Mouse (Mus musculus): Measurements from ENCODE around the gene Timm10b. TPM values are rescaled to one million over a fixed set of nuclear protein-coding genes. Genes with fewer than 3 reads are reported as not detected.

Timm10b gene
- 178 and 270 TPM in 2 replicates for polyA plus RNA-seq (2012)

DNA sequence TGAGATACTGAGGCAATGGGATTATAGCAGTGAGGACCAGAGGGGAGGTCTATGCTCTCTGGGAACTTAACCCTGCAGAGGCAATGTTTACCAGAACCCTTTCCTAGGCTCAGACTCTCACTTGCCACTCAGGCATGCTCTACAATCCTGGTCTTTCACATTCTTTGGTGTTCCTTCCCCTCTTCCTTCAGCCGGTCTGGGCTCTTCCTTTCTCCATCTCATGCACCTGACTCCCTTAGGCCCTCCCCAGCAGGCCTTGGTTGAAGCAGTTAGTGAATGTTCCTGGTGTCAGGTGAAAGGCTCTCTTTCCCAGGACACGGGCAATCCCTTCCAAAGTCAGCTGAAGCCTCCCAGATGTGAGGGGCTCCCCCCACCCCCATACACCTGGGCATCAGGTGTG is at the start of gene Timm10b:
Timm10b (plus strand) TSS at position 301 of the 400 bp plus-strand sequence.

DNA sequence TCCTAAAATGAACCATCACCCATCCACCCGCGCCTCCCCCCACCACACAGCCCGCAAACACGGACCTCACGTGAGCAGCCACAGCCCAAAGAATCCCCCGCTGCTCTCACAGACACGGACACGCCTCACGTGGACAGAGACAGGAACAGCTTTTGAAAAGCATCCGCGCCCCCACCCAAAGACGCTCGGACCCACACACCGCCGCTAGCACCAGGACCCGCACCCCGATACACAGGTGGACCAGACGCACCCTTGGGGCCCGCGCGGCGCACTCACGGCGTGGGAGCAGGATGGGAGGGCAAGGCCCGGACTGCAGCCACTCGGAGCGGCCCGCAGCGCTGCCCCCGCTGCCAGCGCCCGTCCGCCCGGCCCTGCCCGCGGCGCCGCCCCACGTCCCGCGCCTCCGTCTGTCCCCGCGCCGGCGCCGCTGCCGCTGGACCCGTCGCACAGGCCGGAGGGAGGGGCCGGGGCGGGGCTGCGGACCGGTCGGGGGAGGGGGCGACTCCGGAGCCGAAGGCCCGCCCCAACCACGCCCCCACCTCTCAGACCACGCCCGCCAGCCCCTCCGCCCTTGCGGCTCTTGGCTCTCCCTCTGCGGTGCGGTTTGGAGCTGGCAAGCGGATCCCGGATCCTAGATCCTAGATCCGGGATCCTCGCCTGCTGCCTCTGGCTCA is 6.6 kb upstream of the Timm10b start, which contains the start of gene Trim3:
Trim3 (minus strand) TSS at position 445 of the 674 bp plus-strand sequence.

DNA sequence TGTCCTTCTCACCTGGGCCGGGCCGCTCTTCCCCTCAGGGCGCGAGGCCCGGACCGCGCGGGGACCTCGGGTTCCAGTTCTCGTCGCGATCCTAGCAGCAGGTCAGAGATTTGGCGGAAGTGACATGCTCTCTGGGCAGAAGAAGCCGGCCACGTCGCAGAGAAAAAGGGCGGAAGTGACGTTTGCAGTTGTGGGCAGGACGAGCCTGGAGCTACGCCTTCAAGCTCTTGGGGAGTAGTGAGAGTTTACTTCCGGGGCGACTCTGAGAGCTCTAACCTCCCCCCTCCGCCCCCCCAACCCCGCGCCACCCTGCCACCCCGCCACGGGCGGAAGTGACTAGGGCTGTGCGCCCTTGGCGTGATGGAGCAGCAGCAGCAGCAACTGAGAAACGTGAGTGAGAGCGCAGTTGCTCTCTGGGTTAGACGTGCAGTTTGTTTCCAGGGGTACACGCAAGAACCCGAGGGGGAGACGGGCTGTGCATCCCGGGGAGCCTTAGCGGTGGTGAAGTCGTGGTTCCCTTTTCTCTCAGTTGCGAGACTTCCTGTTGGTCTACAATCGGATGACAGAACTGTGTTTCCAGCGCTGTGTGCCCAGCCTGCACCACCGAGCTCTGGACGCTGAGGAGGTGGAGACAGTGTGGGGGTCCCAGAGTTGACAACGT is 507 bp downstream of the Timm10b start, which contains the start of the genes Arfip2 and Gm45799:
Arfip2 (minus strand) TSS at position 184 of the 661 bp plus-strand sequence.
Gm45799 (plus strand) TSS at position 320 of the 661 bp plus-strand sequence.

DNA sequence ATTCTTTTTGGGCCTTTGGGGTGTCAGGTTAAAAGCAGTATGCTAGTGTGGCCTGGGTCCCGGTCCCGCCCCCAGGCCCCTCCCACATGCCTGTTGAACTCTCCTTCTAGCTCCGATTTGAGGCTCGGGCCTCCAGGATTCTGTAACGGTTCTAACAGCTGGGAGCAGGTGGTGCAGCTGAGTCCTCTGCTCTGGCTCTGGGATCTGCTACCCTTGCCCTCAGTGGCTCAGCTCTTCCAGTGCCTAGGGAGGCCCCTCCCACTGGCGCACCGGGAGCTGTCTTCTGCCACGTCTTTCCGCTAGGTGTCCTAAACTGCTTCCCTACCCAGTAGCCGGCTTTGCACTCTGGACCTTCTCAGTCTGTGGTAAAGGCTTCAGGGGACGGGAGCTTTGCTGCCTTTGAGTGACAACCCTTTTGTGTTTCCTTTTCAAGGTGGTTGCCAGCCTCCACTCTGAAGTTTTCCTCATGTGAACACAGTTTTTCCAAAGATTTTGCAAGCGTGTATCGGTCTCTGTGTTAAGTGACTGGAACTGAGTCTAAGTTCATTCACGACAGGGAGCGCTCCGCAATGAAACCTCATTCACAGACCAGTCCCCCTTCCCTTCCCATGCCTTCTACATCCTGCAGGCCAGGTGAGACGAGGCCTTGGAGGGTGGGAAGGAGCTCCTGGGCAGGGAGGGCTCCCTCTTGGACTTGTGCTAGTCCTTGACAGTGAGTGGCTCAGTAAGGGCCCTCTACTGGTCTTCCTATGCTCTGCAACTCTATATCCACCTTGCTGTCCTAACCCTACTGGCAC is 11.0 kb downstream of the Timm10b start, which contains the start of gene Dnhd1:
Dnhd1 (plus strand) TSS at position 189 of the 797 bp plus-strand sequence.

Other genes with a start within 250 kb of the Timm10b start
- gene Fam160a2, start 240.0 kb upstream of the Timm10b start, polyA plus RNA-seq (2012), result 41.2 and 52.9 TPM in 2 replicates
- 0.06 TPM in 1 of 2 replicates, not detected in the other for gene Cnga4, start 235.5 kb upstream of the Timm10b start, polyA plus RNA-seq (2012)
- not detected in 2 replicates for gene Cckbr, start 214.3 kb upstream of the Timm10b start, polyA plus RNA-seq (2012)
- gene Cavin3, start 157.8 kb upstream of the Timm10b start, polyA plus RNA-seq (2012), result 2.5 and 4.2 TPM in 2 replicates
- 18.2 and 20.3 TPM in 2 replicates for gene Smpd1, start 85.7 kb upstream of the Timm10b start, polyA plus RNA-seq (2012)
- 0.54 and 1.1 TPM in 2 replicates for gene Apbb1, start 58.4 kb upstream of the Timm10b start, polyA plus RNA-seq (2012)
- gene Hpx, start 39.9 kb upstream of the Timm10b start, polyA plus RNA-seq (2012), result not detected in 2 replicates
- gene Trim3, start 6.5 kb upstream of the Timm10b start, polyA plus RNA-seq (2012), result 10.2 and 10.6 TPM in 2 replicates
- gene Arfip2, start 360 bp downstream of the Timm10b start, polyA plus RNA-seq (2012), result 80.3 and 83.8 TPM in 2 replicates
- gene Gm45799, start 496 bp downstream of the Timm10b start, polyA plus RNA-seq (2012), result 87.9 and 116 TPM in 2 replicates
- 0.23 and 0.38 TPM in 2 replicates for gene Dnhd1, start 10.8 kb downstream of the Timm10b start, polyA plus RNA-seq (2012)
- 47.1 and 54.7 TPM in 2 replicates for gene Ilk, start 96.5 kb downstream of the Timm10b start, polyA plus RNA-seq (2012)
- gene Rrp8, start 97.3 kb downstream of the Timm10b start, polyA plus RNA-seq (2012), result 18.9 and 33.4 TPM in 2 replicates
- gene Taf10, start 104.3 kb downstream of the Timm10b start, polyA plus RNA-seq (2012), result 290 and 304 TPM in 2 replicates
- 35.6 and 36.7 TPM in 2 replicates for gene Tpp1, start 112.2 kb downstream of the Timm10b start, polyA plus RNA-seq (2012)
- 0.06 and 0.19 TPM in 2 replicates for gene Dchs1, start 147.6 kb downstream of the Timm10b start, polyA plus RNA-seq (2012)
- 84.2 and 99.0 TPM in 2 replicates for gene Mrpl17, start 171.0 kb downstream of the Timm10b start, polyA plus RNA-seq (2012)

All from megakaryocyte-erythroid progenitor cell, adult 5 weeks (primary cell).